Mouse (Mus musculus) left cerebral cortex, adult 2 months (tissue): Measurements from ENCODE around the gene Cyp26a1. TPM values are rescaled to one million over a fixed set of nuclear protein-coding genes. Genes with fewer than 3 reads are reported as not detected.

Experiments
- DNase-seq, 2 experiments: peaks; one replicate each; pipeline ENCODE4 v3.0.0; 2021 to 2022; ENCODE audit warnings: low spot score in 2 of 2, mixed read lengths in 1 of 2; ENCODE audit errors: extremely low spot score in 1 of 2
- H3K27ac ChIP-seq: fragments of 200-600 bp; 2 replicates; pipeline ENCODE4 v1.8.1; 2022
- H3K4me3 ChIP-seq: fragments of 200-600 bp; 2 replicates; pipeline ENCODE4 v1.8.1; 2022
- CTCF ChIP-seq: fragments of 200-600 bp; IDR thresholded peaks from 2 replicates; pipeline ENCODE4 v1.8.1; 2022; ENCODE audit warnings: antibody characterized with exemption, mild to moderate bottlenecking, moderate library complexity
- intact Hi-C: fragments of 180-260 bp; cut with DNase I; formaldehyde crosslinking; loops from one replicate; pipeline ENCODE4 v1.15.1; 2025
- long read RNA-seq, 2 experiments: library from polyadenylated mRNA; stranded (forward); transcript quantifications; one replicate each; pipeline ENCODE4 v2.0.0; 2021; ENCODE audit warnings: borderline mapping rate in 2 of 2
- total RNA-seq, 2 experiments: library from RNA; stranded (reverse); gene quantifications; 2 replicates each; pipeline ENCODE4 v1.2.3; 2021

Cyp26a1 gene
- under 1 TPM; 0.26 to 0.38 TPM for total RNA-seq
- long read RNA-seq, experiment 1, result 0 reads
- long read RNA-seq, experiment 2, result 0 reads

GRCm38 (mm10) chr19:37697651-37698272 is at the start of gene Cyp26a1:
TSS of gene Cyp26a1 (plus strand) at chr19:37697798.
- Histone ChIP-seq H3K27ac (no peak within 1 kb of the TSS), H3K4me3 (peak within 1 kb of the TSS; percentile 40)
- DNase-seq, result no peak
- intact Hi-C loops, result no loop called here
- no peak for TF ChIP-seq CTCF

GRCm38 (mm10) chr19:37647994-37648393 is 49.6 kb upstream of the Cyp26a1 start:
- no peak for DNase-seq
- TF ChIP-seq CTCF, result peak; percentile 46
- H3K4me3 ChIP-seq, result no peak overlapping the region
- intact Hi-C loops, result no loop called here
- no peak overlapping the region for H3K27ac ChIP-seq

- no peak overlapping the region for H3K4me3 ChIP-seq
- DNase-seq, result no peak
- no peak overlapping the region for H3K27ac ChIP-seq
- no peak for TF ChIP-seq CTCF
- intact Hi-C loops, result no loop called here
Measured at GRCm38 (mm10) chr19:37650526-37650925, 47.1 kb upstream of the Cyp26a1 start.

GRCm38 (mm10) chr19:37654012-37654411 is 43.6 kb upstream of the Cyp26a1 start:
- intact Hi-C loops, result no loop called here
- Histone ChIP-seq H3K4me3 (no peak overlapping the region), H3K27ac (no peak overlapping the region)
- no peak for TF ChIP-seq CTCF
- DNase-seq, result no peak

GRCm38 (mm10) chr19:37656441-37656840 is 41.2 kb upstream of the Cyp26a1 start:
- intact Hi-C loops, result loop anchor here (5.0 kb wide), 1 partner anchor 231 kb away; no protein-coding TSS in a partner anchor
- no peak overlapping the region for H3K27ac ChIP-seq
- DNase-seq, result no peak
- no peak overlapping the region for H3K4me3 ChIP-seq
- no peak for TF ChIP-seq CTCF

GRCm38 (mm10) chr19:37665256-37665655 is 32.3 kb upstream of the Cyp26a1 start:
- Histone ChIP-seq H3K27ac (no peak overlapping the region), H3K4me3 (no peak overlapping the region)
- TF ChIP-seq CTCF, result no peak
- DNase-seq, result no peak
- intact Hi-C loops, result no loop called here

GRCm38 (mm10) chr19:37667855-37668594 is 29.6 kb upstream of the Cyp26a1 start:
- H3K4me3 ChIP-seq, result no peak overlapping the region

GRCm38 (mm10) chr19:37668657-37669056 is 28.9 kb upstream of the Cyp26a1 start:
- TF ChIP-seq CTCF, result no peak
- Histone ChIP-seq H3K4me3 (no peak overlapping the region), H3K27ac (no peak overlapping the region)
- no peak for DNase-seq
- intact Hi-C loops, result no loop called here

More at GRCm38 (mm10) chr19:37667855-37668594, 29.6 kb upstream of the Cyp26a1 start:
- intact Hi-C loops, result no loop called here
- no peak for DNase-seq
- H3K27ac ChIP-seq, result no peak overlapping the region
- no peak for TF ChIP-seq CTCF

- TF ChIP-seq CTCF, result no peak
- Histone ChIP-seq H3K27ac (no peak overlapping the region), H3K4me3 (no peak overlapping the region)
- intact Hi-C loops, result no loop called here
- no peak for DNase-seq
Measured at GRCm38 (mm10) chr19:37669486-37669885, 28.1 kb upstream of the Cyp26a1 start.

- intact Hi-C loops, result no loop called here
- H3K27ac ChIP-seq, result no peak overlapping the region
- no peak for DNase-seq
- no peak for TF ChIP-seq CTCF
- no peak overlapping the region for H3K4me3 ChIP-seq
Measured at GRCm38 (mm10) chr19:37673393-37673792, 24.2 kb upstream of the Cyp26a1 start.

- TF ChIP-seq CTCF, result no peak
- intact Hi-C loops, result no loop called here
- Histone ChIP-seq H3K4me3 (no peak within 1 kb of the TSS), H3K27ac (no peak within 1 kb of the TSS)
- no peak for DNase-seq
Measured at GRCm38 (mm10) chr19:37685281-37685680, 12.3 kb upstream of the Cyp26a1 start, which contains the start of gene Cyp26c1. TSS of gene Cyp26c1 (plus strand) at chr19:37685581.

- intact Hi-C loops, result no loop called here
- no peak for DNase-seq
- no peak overlapping the region for H3K4me3 ChIP-seq
Measured at GRCm38 (mm10) chr19:37686347-37686746, 11.3 kb upstream of the Cyp26a1 start.

More at GRCm38 (mm10) chr19:37686347-37686746, 11.3 kb upstream of the Cyp26a1 start:
- H3K27ac ChIP-seq, result no peak overlapping the region
- no peak for TF ChIP-seq CTCF
